Mouse (Mus musculus) MEL (cell line): Measurements from ENCODE around the gene Olfr143. TPM values are rescaled to one million over a fixed set of nuclear protein-coding genes. Genes with fewer than 3 reads are reported as not detected.

Experiments used
- DNase-seq: peaks from one replicate; pipeline ENCODE4 v3.0.0; 2011; ENCODE audit warnings: low read depth, low spot score
- H3K27ac ChIP-seq: 2 replicates; pipeline ENCODE4 v1.5.1; 2012; ENCODE audit warnings: low read depth, mild to moderate bottlenecking, control low read depth, low read length, moderate library complexity; ENCODE audit not compliant: control insufficient read depth
- H3K27me3 ChIP-seq, 2 experiments: fragments of 150-350 bp in 1 of 2; sonication (generic) in 1 of 2; 2 replicates each; pipeline ENCODE4 v1.6.1; 2012; ENCODE audit warnings: low read length in 2 of 2, mild to moderate bottlenecking in 2 of 2, improper control_type of control experiment in 1 of 2, moderate library complexity in 1 of 2; ENCODE audit not compliant: insufficient read depth in 2 of 2, control insufficient read depth in 1 of 2
- H3K36me3 ChIP-seq, 2 experiments: 2 replicates each; pipeline ENCODE4 v1.6.1; 2012 to 2014; ENCODE audit warnings: low read length in 2 of 2, improper control_type of control experiment in 1 of 2, inconsistent platforms in 1 of 2, mild to moderate bottlenecking in 1 of 2; ENCODE audit not compliant: insufficient read depth in 2 of 2, control insufficient read depth in 1 of 2
- H3K4me1 ChIP-seq, 2 experiments: fragments of 150-350 bp in 1 of 2; sonication (generic) in 1 of 2; 2 replicates each; pipeline ENCODE4 v1.6.1; 2012; ENCODE audit warnings: low read length in 2 of 2, improper control_type of control experiment in 1 of 2, mild to moderate bottlenecking in 1 of 2; ENCODE audit not compliant: insufficient read depth in 2 of 2, control insufficient read depth in 1 of 2
- H3K4me3 ChIP-seq, 2 experiments: fragments of 150-350 bp in 1 of 2; sonication (generic) in 1 of 2; 2 replicates each; pipeline ENCODE4 v1.5.1; 2012; ENCODE audit warnings: low read depth in 2 of 2, low read length in 2 of 2, mild to moderate bottlenecking in 2 of 2, moderate library complexity in 2 of 2, control low read depth in 1 of 2, improper control_type of control experiment in 1 of 2; ENCODE audit not compliant: control insufficient read depth in 1 of 2, insufficient read depth in 1 of 2
- H3K79me2 ChIP-seq: 2 replicates; pipeline ENCODE4 v1.6.1; 2012; ENCODE audit warnings: mild to moderate bottlenecking, low read length, moderate library complexity; ENCODE audit not compliant: control insufficient read depth, poor library complexity, insufficient read depth
- H3K9ac ChIP-seq: 2 replicates; pipeline ENCODE4 v1.6.1; 2012; ENCODE audit warnings: low read depth, mild to moderate bottlenecking, control low read depth, low read length, moderate library complexity; ENCODE audit not compliant: control insufficient read depth, poor library complexity, severe bottlenecking
- H3K9me3 ChIP-seq: fragments of 150-350 bp; sonication (generic); replicated peaks from 2 replicates; pipeline ENCODE4 v1.6.1; 2012; ENCODE audit warnings: mild to moderate bottlenecking, low read length, improper control_type of control experiment, moderate library complexity; ENCODE audit not compliant: insufficient read depth
- BHLHE40 ChIP-seq: IDR thresholded peaks from 2 replicates; pipeline ENCODE4 v1.6.1; 2012; ENCODE audit warnings: low read depth, mild to moderate bottlenecking, inconsistent platforms, low read length, improper control_type of control experiment, borderline replicate concordance
- CHD1 ChIP-seq: IDR thresholded peaks from 2 replicates; pipeline ENCODE4 v1.6.1; 2012; ENCODE audit warnings: low read depth, mild to moderate bottlenecking, inconsistent platforms, low read length, improper control_type of control experiment
- CTCF ChIP-seq, 3 experiments: IDR thresholded peaks in 2 of 3; conservative IDR thresholded peaks in 1 of 3; 2 replicates each; pipeline ENCODE4 v1.5.1; 2011 to 2012; ENCODE audit warnings: low read length in 3 of 3, low read depth in 2 of 3, mild to moderate bottlenecking in 2 of 3, improper control_type of control experiment in 1 of 3, inconsistent platforms in 1 of 3, mixed read lengths in 1 of 3, moderate library complexity in 1 of 3; ENCODE audit not compliant: control insufficient read depth in 1 of 3, insufficient read depth in 1 of 3, poor library complexity in 1 of 3, severe bottlenecking in 1 of 3
- EP300 ChIP-seq, 2 experiments: IDR thresholded peaks; 2 replicates each; pipeline ENCODE4 v1.6.1; 2011; ENCODE audit warnings: improper control_type of control experiment in 2 of 2, low read length in 2 of 2, low read depth in 1 of 2, mild to moderate bottlenecking in 1 of 2
- GATA1 ChIP-seq: IDR thresholded peaks from 2 replicates; pipeline ENCODE4 v1.6.1; 2011; ENCODE audit warnings: low read depth, low read length, improper control_type of control experiment
- HCFC1 ChIP-seq: IDR thresholded peaks from 2 replicates; pipeline ENCODE4 v1.6.1; 2012; ENCODE audit warnings: low read depth, mild to moderate bottlenecking, inconsistent platforms, low read length, improper control_type of control experiment, moderate library complexity
- JUND ChIP-seq: IDR thresholded peaks from 2 replicates; pipeline ENCODE4 v1.6.1; 2011; ENCODE audit warnings: low read depth, mild to moderate bottlenecking, improper control_type of control experiment, low read length
- KAT2A ChIP-seq: conservative IDR thresholded peaks from 2 replicates; pipeline ENCODE4 v1.6.1; 2012; ENCODE audit warnings: low read depth, low read length, improper control_type of control experiment, inconsistent platforms
- MAZ ChIP-seq: IDR thresholded peaks from 2 replicates; pipeline ENCODE4 v1.6.1; 2012; ENCODE audit warnings: low read depth, mild to moderate bottlenecking, inconsistent platforms, low read length, improper control_type of control experiment
- MEF2A ChIP-seq: IDR thresholded peaks from 2 replicates; pipeline ENCODE4 v1.6.1; 2014; ENCODE audit warnings: low read depth, mild to moderate bottlenecking, inconsistent platforms, low read length, improper control_type of control experiment; ENCODE audit not compliant: poor library complexity, insufficient replicate concordance, severe bottlenecking; ENCODE audit errors: extremely low read depth
- MYC ChIP-seq: IDR thresholded peaks from 2 replicates; pipeline ENCODE4 v1.6.1; 2011; ENCODE audit warnings: low read depth, mild to moderate bottlenecking, low read length, improper control_type of control experiment, moderate library complexity
- POLR2A ChIP-seq, 2 experiments: IDR thresholded peaks; 2 replicates each; pipeline ENCODE4 v1.6.1; 2011 to 2012; ENCODE audit warnings: low read length in 2 of 2, mild to moderate bottlenecking in 2 of 2, control low read depth in 1 of 2, improper control_type of control experiment in 1 of 2, low read depth in 1 of 2, moderate library complexity in 1 of 2; ENCODE audit not compliant: control insufficient read depth in 1 of 2, insufficient read depth in 1 of 2, poor library complexity in 1 of 2
- RAD21 ChIP-seq: IDR thresholded peaks from 2 replicates; pipeline ENCODE4 v1.6.1; 2011; ENCODE audit warnings: mild to moderate bottlenecking, low read depth, low read length, improper control_type of control experiment
- SMC3 ChIP-seq: IDR thresholded peaks from 2 replicates; pipeline ENCODE4 v1.6.1; 2011; ENCODE audit warnings: low read depth, low read length, improper control_type of control experiment
- ZKSCAN1 ChIP-seq: IDR thresholded peaks from 2 replicates; pipeline ENCODE4 v1.6.1; 2012; ENCODE audit warnings: low read depth, mild to moderate bottlenecking, inconsistent platforms, low read length, improper control_type of control experiment, moderate library complexity
- polyA plus RNA-seq, 2 experiments: library from polyadenylated mRNA; stranded (reverse) in 1 of 2; unstranded in 1 of 2; fragments of >175 nt in 1 of 2; fragments of >200 nt in 1 of 2; gene quantifications; 2 replicates each; pipeline versions ENCODE4 v1.2.1 to v1.2.4; 2012; ENCODE audit warnings: low replicate concordance in 2 of 2, low read depth in 1 of 2; ENCODE audit not compliant: insufficient read length in 2 of 2, insufficient read depth in 1 of 2, missing spikeins in 1 of 2
- total RNA-seq: library from RNA; depleted of rRNA; stranded (reverse); fragments of 300-350 nt; gene quantifications from 2 replicates; pipeline ENCODE4 v1.2.3, GENCODE M21; 2012; rRNA removed

Olfr143 gene
- total and polyA plus RNA-seq, 3 experiments = not detected

DNA sequence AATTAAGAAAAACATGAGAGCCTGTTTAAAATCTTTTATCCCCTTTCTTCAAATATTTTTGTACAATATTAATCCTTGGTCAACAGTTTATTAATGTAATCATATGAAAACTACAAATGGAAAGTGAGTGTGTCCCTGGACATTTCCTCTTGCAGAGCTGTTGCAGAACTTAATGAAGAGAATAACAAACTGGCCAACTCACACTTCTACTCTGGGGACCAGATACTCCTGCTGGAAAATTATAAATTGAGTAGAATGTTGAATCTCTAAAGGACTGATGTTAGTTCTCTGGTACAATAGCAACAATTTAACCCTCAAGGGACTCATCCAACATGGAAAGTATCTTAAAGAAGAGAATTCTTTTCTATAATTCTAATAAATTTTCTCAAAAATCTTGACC is 15.0 kb downstream of the Olfr143 start, which contains the start of gene Olfr895:
TSS of gene Olfr895 (plus strand) at position 301 of the 400 bp plus-strand sequence.
- Histone ChIP-seq H3K9me3 (no peaks in the 10 kb centered on the region), H3K27ac (no peak within 1 kb of the TSS)
- TF ChIP-seq CHD1 (no peak), MEF2A (no peak)
- TF ChIP-seq, all 39 proteins: peak for 0
- H3K79me2 ChIP-seq = no peaks in the 10 kb centered on the region
- H3K27me3 ChIP-seq = no peaks in the 10 kb centered on the region
- DNase-seq = no peak
- no peaks in the 10 kb centered on the region for H3K36me3 ChIP-seq
- H3K9ac ChIP-seq = no peak within 1 kb of the TSS
- H3K4me1 ChIP-seq = no peaks in the 10 kb centered on the region
- H3K4me3 ChIP-seq = no peak within 1 kb of the TSS

DNA sequence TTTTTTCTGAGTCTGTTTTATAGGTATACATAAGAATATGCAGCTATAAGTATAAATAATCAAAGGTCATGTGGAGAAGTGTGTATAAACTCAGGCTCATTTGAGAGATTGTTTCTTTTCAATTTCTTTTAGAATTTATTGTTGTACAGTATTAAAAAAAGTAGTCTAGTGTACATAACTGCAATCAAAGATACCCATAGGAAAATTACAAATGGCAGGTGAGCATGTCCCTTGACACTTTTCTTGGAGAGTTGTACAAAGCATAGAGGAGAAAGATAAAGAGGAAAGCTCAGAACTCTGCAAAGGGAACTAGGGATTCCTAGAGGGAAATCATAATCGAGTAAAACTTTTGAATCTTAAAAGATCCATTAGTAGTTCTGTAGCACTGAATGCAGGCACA is 38.2 kb downstream of the Olfr143 start, which contains the start of gene Olfr896-ps1:
TSS of gene Olfr896-ps1 (plus strand) at position 301 of the 400 bp plus-strand sequence.
- H3K27me3 ChIP-seq = no peaks in the 10 kb centered on the region
- DNase-seq = no peak
- H3K4me3 ChIP-seq = no peak within 1 kb of the TSS
- H3K36me3 ChIP-seq = no peaks in the 10 kb centered on the region
- H3K9me3 ChIP-seq = no peaks in the 10 kb centered on the region
- H3K27ac ChIP-seq = no peak within 1 kb of the TSS
- TF ChIP-seq RAD21 (no peak), EP300 (IDR thresholded peaks at IDR 0.05; ENCODE audit: low read depth in 1 of 2, low read length in 2 of 2) (no peak), POLR2A (IDR thresholded peaks at IDR 0.05; ENCODE audit: control insufficient read depth in 1 of 2, insufficient read depth in 1 of 2, low read depth in 1 of 2, low read length in 2 of 2, poor library complexity in 1 of 2) (no peak), SMC3 (no peak), BHLHE40 (no peak), HCFC1 (no peak), MYC (no peak), GATA1 (no peak), MAZ (no peak), CTCF (IDR thresholded peaks at IDR 0.05 in 2 of 3, conservative IDR thresholded peaks at IDR 0.05 in 1 of 3; ENCODE audit: control insufficient read depth in 1 of 3, insufficient read depth in 1 of 3, low read depth in 2 of 3, low read length in 3 of 3, poor library complexity in 1 of 3, severe bottlenecking in 1 of 3) (no peak), JUND (no peak), KAT2A (no peak), ZKSCAN1 (no peak)
- TF ChIP-seq, all 39 proteins: peak for 0
- H3K9ac ChIP-seq = no peak within 1 kb of the TSS
- H3K79me2 ChIP-seq = no peaks in the 10 kb centered on the region
- H3K4me1 ChIP-seq = no peaks in the 10 kb centered on the region

Other genes with a start within 250 kb of the Olfr143 start
- not detected in 2 replicates for gene Olfr883, start 227.0 kb upstream of the Olfr143 start, total RNA-seq
- not detected for gene Olfr883, start 227.0 kb upstream of the Olfr143 start, polyA plus RNA-seq
- not detected in 2 replicates for gene Olfr884, start 206.2 kb upstream of the Olfr143 start, total RNA-seq
- not detected for gene Olfr884, start 206.2 kb upstream of the Olfr143 start, polyA plus RNA-seq
- gene Olfr885, start 191.5 kb upstream of the Olfr143 start, total RNA-seq = not detected in 2 replicates
- not detected for gene Olfr885, start 191.5 kb upstream of the Olfr143 start, polyA plus RNA-seq
- not detected in 2 replicates for gene Olfr887, start 168.7 kb upstream of the Olfr143 start, total RNA-seq
- not detected for gene Olfr887, start 168.7 kb upstream of the Olfr143 start, polyA plus RNA-seq
- gene Olfr888, start 144.6 kb upstream of the Olfr143 start, total RNA-seq = not detected in 2 replicates
- not detected for gene Olfr888, start 144.6 kb upstream of the Olfr143 start, polyA plus RNA-seq
- 2.8 and 3.7 TPM in 2 replicates for gene Olfr889, start 137.6 kb upstream of the Olfr143 start, total RNA-seq
- gene Olfr889, start 137.6 kb upstream of the Olfr143 start, polyA plus RNA-seq = 10 to 100 TPM in 1 of 2 experiments, not detected in 1; 23.6 TPM
- not detected in 2 replicates for gene Olfr890, start 110.3 kb upstream of the Olfr143 start, total RNA-seq
- not detected for gene Olfr890, start 110.3 kb upstream of the Olfr143 start, polyA plus RNA-seq
- not detected in 2 replicates for gene Olfr891, start 72.0 kb upstream of the Olfr143 start, total RNA-seq
- gene Olfr891, start 72.0 kb upstream of the Olfr143 start, polyA plus RNA-seq = not detected
- gene Olfr893, start 44.4 kb upstream of the Olfr143 start, total RNA-seq = not detected in 2 replicates
- not detected for gene Olfr893, start 44.4 kb upstream of the Olfr143 start, polyA plus RNA-seq
- gene Olfr894, start 34.7 kb upstream of the Olfr143 start, total RNA-seq = not detected in 2 replicates
- gene Olfr894, start 34.7 kb upstream of the Olfr143 start, polyA plus RNA-seq = not detected
- gene Olfr895, start 15.1 kb downstream of the Olfr143 start, total RNA-seq = not detected in 2 replicates
- gene Olfr895, start 15.1 kb downstream of the Olfr143 start, polyA plus RNA-seq = not detected
- gene Olfr896-ps1, start 38.3 kb downstream of the Olfr143 start, total RNA-seq = not detected in 2 replicates
- gene Olfr896-ps1, start 38.3 kb downstream of the Olfr143 start, polyA plus RNA-seq = not detected
- gene Olfr25, start 76.3 kb downstream of the Olfr143 start, total RNA-seq = not detected in 2 replicates
- not detected for gene Olfr25, start 76.3 kb downstream of the Olfr143 start, polyA plus RNA-seq
- gene Olfr898, start 95.6 kb downstream of the Olfr143 start, total RNA-seq = not detected in 2 replicates
- not detected for gene Olfr898, start 95.6 kb downstream of the Olfr143 start, polyA plus RNA-seq
- not detected in 2 replicates for gene Olfr250, start 114.1 kb downstream of the Olfr143 start, total RNA-seq
- not detected for gene Olfr250, start 114.1 kb downstream of the Olfr143 start, polyA plus RNA-seq
- gene Olfr251, start 124.3 kb downstream of the Olfr143 start, total RNA-seq = not detected in 2 replicates
- gene Olfr251, start 124.3 kb downstream of the Olfr143 start, polyA plus RNA-seq = not detected
- gene Olfr147, start 148.9 kb downstream of the Olfr143 start, total RNA-seq = not detected in 2 replicates
- not detected for gene Olfr147, start 148.9 kb downstream of the Olfr143 start, polyA plus RNA-seq
- not detected in 2 replicates for gene Olfr901, start 176.7 kb downstream of the Olfr143 start, total RNA-seq
- gene Olfr901, start 176.7 kb downstream of the Olfr143 start, polyA plus RNA-seq = not detected
- not detected in 2 replicates for gene Olfr902, start 194.9 kb downstream of the Olfr143 start, total RNA-seq
- gene Olfr902, start 194.9 kb downstream of the Olfr143 start, polyA plus RNA-seq = not detected
- gene Olfr904, start 210.4 kb downstream of the Olfr143 start, total RNA-seq = not detected in 2 replicates
- gene Olfr904, start 210.4 kb downstream of the Olfr143 start, polyA plus RNA-seq = not detected
- gene Olfr905, start 218.3 kb downstream of the Olfr143 start, total RNA-seq = not detected in 2 replicates
- gene Olfr905, start 218.3 kb downstream of the Olfr143 start, polyA plus RNA-seq = under 1 TPM in 1 of 2 experiments, not detected in 1; 0.01 TPM
- not detected in 2 replicates for gene Olfr906, start 234.3 kb downstream of the Olfr143 start, total RNA-seq
- not detected for gene Olfr906, start 234.3 kb downstream of the Olfr143 start, polyA plus RNA-seq
- gene Olfr907, start 243.0 kb downstream of the Olfr143 start, total RNA-seq = not detected in 2 replicates
- gene Olfr907, start 243.0 kb downstream of the Olfr143 start, polyA plus RNA-seq = not detected